Mouse (Mus musculus): Measurements from ENCODE around the gene Pla1a.

DNA sequence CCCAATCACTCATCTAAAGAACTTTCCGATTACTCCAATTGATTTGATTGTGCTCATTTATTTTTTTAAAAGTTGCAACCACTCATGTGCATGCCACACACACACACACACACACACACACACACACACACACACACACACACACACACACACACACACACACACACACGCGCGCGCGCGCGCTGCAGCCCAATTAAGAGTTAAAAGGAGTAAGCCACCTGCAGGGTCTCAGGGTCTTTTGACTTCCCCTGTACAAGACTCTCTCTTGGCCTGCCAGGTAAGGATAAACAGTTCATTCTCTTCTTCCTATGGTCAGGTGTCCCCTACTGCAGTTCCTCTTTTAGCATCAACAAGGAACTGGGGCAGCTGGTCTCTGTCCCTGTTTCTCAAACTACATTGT lies 24.5 kb downstream of the Pla1a start:
- TF ChIP-seq CTCF (IDR thresholded peaks at IDR 0.05; ENCODE audit: extremely low read depth, insufficient read depth, low read length) (no peak), POLR2A (IDR thresholded peaks at IDR 0.05; ENCODE audit: extremely low read depth, insufficient read depth, low read length) (no peak)

Measured in cortical plate, adult 2 months (tissue).